Mouse (Mus musculus): ENCODE measurements at regions not wholly inside any gene's neighbourhood (a gene's known extent, or its start where the extent isn't known, plus 50 kb on each side); places are given as distances from the start of the nearest gene placed in this dataset.

- Histone ChIP-seq H3ac (ENCODE audit: control insufficient read depth, insufficient read length) (no peak overlapping the region), H3K27me3 (ENCODE audit: control insufficient read depth, insufficient read depth, insufficient read length) (no peaks in the 10 kb centered on the region), H3K79me2 (ENCODE audit: control insufficient read depth, insufficient read depth) (no peaks in the 10 kb centered on the region), H3K36me3 (ENCODE audit: control insufficient read depth, insufficient read depth) (no peaks in the 10 kb centered on the region), H3K4me2 (ENCODE audit: low read depth) (no peak overlapping the region), H3K4me3 (no peak overlapping the region)
- TF ChIP-seq E2F4 (IDR thresholded peaks at IDR 0.05; ENCODE audit: insufficient read depth): no peak
- TF ChIP-seq TCF12 (IDR thresholded peaks at IDR 0.05; ENCODE audit: insufficient read depth, poor library complexity, severe bottlenecking): no peak
- no peak for TF ChIP-seq POLR2A (IDR thresholded peaks at IDR 0.05; ENCODE audit: insufficient read length, low read depth)
- no peak for TF ChIP-seq SRF (IDR thresholded peaks at IDR 0.05; ENCODE audit: control insufficient read depth, insufficient read length, low read depth)
- TF ChIP-seq POLR2AphosphoS2 (IDR thresholded peaks at IDR 0.05; ENCODE audit: insufficient read length, low read depth): no peak
- no peak for TF ChIP-seq MYOG (IDR thresholded peaks at IDR 0.05; ENCODE audit: control insufficient read depth in 1 of 3, insufficient read depth in 1 of 3, insufficient read length in 2 of 3, low read depth in 2 of 3)
- TF ChIP-seq MAX (IDR thresholded peaks at IDR 0.05; ENCODE audit: low read depth): no peak
- TF ChIP-seq CEBPB (IDR thresholded peaks at IDR 0.05; ENCODE audit: insufficient read depth, poor library complexity, severe bottlenecking): no peak
- TF ChIP-seq TCF3 (IDR thresholded peaks at IDR 0.05; ENCODE audit: insufficient read length, low read depth): no peak
- TF ChIP-seq REST (IDR thresholded peaks at IDR 0.05; ENCODE audit: insufficient read depth, insufficient read length): no peak
- TF ChIP-seq MYOD1 (IDR thresholded peaks at IDR 0.05; ENCODE audit: control insufficient read depth in 1 of 3, insufficient read length in 2 of 3, low read depth in 2 of 3): no peak
These were observed 219.4 kb upstream of the Mdfic start for GRCm38 (mm10) chr6:15501063-15501462.

GRCm38 (mm10) chr6:15509314-15509713 is 211.1 kb upstream of the Mdfic start:
- no peaks in the 10 kb centered on the region for H3K36me3 ChIP-seq (ENCODE audit: control insufficient read depth, insufficient read depth)
- H3ac ChIP-seq (ENCODE audit: control insufficient read depth, insufficient read length): no peak overlapping the region
- H3K79me2 ChIP-seq (ENCODE audit: control insufficient read depth, insufficient read depth): no peaks in the 10 kb centered on the region
- no peak overlapping the region for H3K4me3 ChIP-seq
- TF ChIP-seq POLR2AphosphoS2 (IDR thresholded peaks at IDR 0.05; ENCODE audit: insufficient read length, low read depth) (no peak), USF1 (IDR thresholded peaks at IDR 0.05; ENCODE audit: low read depth) (no peak), CEBPB (IDR thresholded peaks at IDR 0.05; ENCODE audit: insufficient read depth, poor library complexity, severe bottlenecking) (no peak), MAX (IDR thresholded peaks at IDR 0.05; ENCODE audit: low read depth) (no peak), REST (IDR thresholded peaks at IDR 0.05; ENCODE audit: insufficient read depth, insufficient read length) (no peak), MYOG (IDR thresholded peaks at IDR 0.05; ENCODE audit: control insufficient read depth in 1 of 3, insufficient read depth in 1 of 3, insufficient read length in 2 of 3, low read depth in 2 of 3) (no peak)
- no peaks in the 10 kb centered on the region for H3K27me3 ChIP-seq (ENCODE audit: control insufficient read depth, insufficient read depth, insufficient read length)
- no peak overlapping the region for H3K4me2 ChIP-seq (ENCODE audit: low read depth)

- H3K79me2 ChIP-seq (ENCODE audit: control insufficient read depth, insufficient read depth): no peaks in the 10 kb centered on the region
- no peak overlapping the region for H3ac ChIP-seq (ENCODE audit: control insufficient read depth, insufficient read length)
- no peak overlapping the region for H3K4me2 ChIP-seq (ENCODE audit: low read depth)
- H3K27me3 ChIP-seq (ENCODE audit: control insufficient read depth, insufficient read depth, insufficient read length): no peaks in the 10 kb centered on the region
- H3K4me3 ChIP-seq: no peak overlapping the region
- no peak for TF ChIP-seq MAX (IDR thresholded peaks at IDR 0.05; ENCODE audit: low read depth)
- no peak for TF ChIP-seq POLR2AphosphoS2 (IDR thresholded peaks at IDR 0.05; ENCODE audit: insufficient read length, low read depth)
- TF ChIP-seq SRF (IDR thresholded peaks at IDR 0.05; ENCODE audit: control insufficient read depth, insufficient read length, low read depth): no peak
- TF ChIP-seq MYOG (IDR thresholded peaks at IDR 0.05; ENCODE audit: control insufficient read depth in 1 of 3, insufficient read depth in 1 of 3, insufficient read length in 2 of 3, low read depth in 2 of 3): no peak
- TF ChIP-seq POLR2A (IDR thresholded peaks at IDR 0.05; ENCODE audit: insufficient read length, low read depth): no peak
- no peak for TF ChIP-seq TCF12 (IDR thresholded peaks at IDR 0.05; ENCODE audit: insufficient read depth, poor library complexity, severe bottlenecking)
- TF ChIP-seq CEBPB (IDR thresholded peaks at IDR 0.05; ENCODE audit: insufficient read depth, poor library complexity, severe bottlenecking): no peak
- TF ChIP-seq TCF3 (IDR thresholded peaks at IDR 0.05; ENCODE audit: insufficient read length, low read depth): no peak
- no peak for TF ChIP-seq USF1 (IDR thresholded peaks at IDR 0.05; ENCODE audit: low read depth)
- TF ChIP-seq E2F4 (IDR thresholded peaks at IDR 0.05; ENCODE audit: insufficient read depth): no peak
- no peak for TF ChIP-seq MYOD1 (IDR thresholded peaks at IDR 0.05; ENCODE audit: control insufficient read depth in 1 of 3, insufficient read length in 2 of 3, low read depth in 2 of 3)
- no peak for TF ChIP-seq REST (IDR thresholded peaks at IDR 0.05; ENCODE audit: insufficient read depth, insufficient read length)
- H3K36me3 ChIP-seq (ENCODE audit: control insufficient read depth, insufficient read depth): no peaks in the 10 kb centered on the region
These were observed 183.2 kb upstream of the Mdfic start for GRCm38 (mm10) chr6:15537279-15537678.

GRCm38 (mm10) chr6:15541969-15542368 is 178.5 kb upstream of the Mdfic start:
- H3K4me3 ChIP-seq: no peak overlapping the region
- no peaks in the 10 kb centered on the region for H3K27me3 ChIP-seq (ENCODE audit: control insufficient read depth, insufficient read depth, insufficient read length)
- H3K4me2 ChIP-seq (ENCODE audit: low read depth): no peak overlapping the region
- TF ChIP-seq MYOG (IDR thresholded peaks at IDR 0.05; ENCODE audit: control insufficient read depth in 1 of 3, insufficient read depth in 1 of 3, insufficient read length in 2 of 3, low read depth in 2 of 3) (no peak), CEBPB (IDR thresholded peaks at IDR 0.05; ENCODE audit: insufficient read depth, poor library complexity, severe bottlenecking) (no peak)
- no peaks in the 10 kb centered on the region for H3K36me3 ChIP-seq (ENCODE audit: control insufficient read depth, insufficient read depth)
- H3ac ChIP-seq (ENCODE audit: control insufficient read depth, insufficient read length): no peak overlapping the region
- H3K79me2 ChIP-seq (ENCODE audit: control insufficient read depth, insufficient read depth): no peaks in the 10 kb centered on the region

- TF ChIP-seq MYOD1 (IDR thresholded peaks at IDR 0.05; ENCODE audit: control insufficient read depth in 1 of 3, insufficient read length in 2 of 3, low read depth in 2 of 3) (no peak), POLR2AphosphoS2 (IDR thresholded peaks at IDR 0.05; ENCODE audit: insufficient read length, low read depth) (no peak), POLR2A (IDR thresholded peaks at IDR 0.05; ENCODE audit: insufficient read length, low read depth) (no peak), REST (IDR thresholded peaks at IDR 0.05; ENCODE audit: insufficient read depth, insufficient read length) (no peak), TCF3 (IDR thresholded peaks at IDR 0.05; ENCODE audit: insufficient read length, low read depth) (no peak), E2F4 (IDR thresholded peaks at IDR 0.05; ENCODE audit: insufficient read depth) (no peak), USF1 (IDR thresholded peaks at IDR 0.05; ENCODE audit: low read depth) (no peak), CEBPB (IDR thresholded peaks at IDR 0.05; ENCODE audit: insufficient read depth, poor library complexity, severe bottlenecking) (no peak), MAX (IDR thresholded peaks at IDR 0.05; ENCODE audit: low read depth) (no peak), TCF12 (IDR thresholded peaks at IDR 0.05; ENCODE audit: insufficient read depth, poor library complexity, severe bottlenecking) (no peak), SRF (IDR thresholded peaks at IDR 0.05; ENCODE audit: control insufficient read depth, insufficient read length, low read depth) (no peak), MYOG (IDR thresholded peaks at IDR 0.05; ENCODE audit: control insufficient read depth in 1 of 3, insufficient read depth in 1 of 3, insufficient read length in 2 of 3, low read depth in 2 of 3) (no peak)
These were observed 176.9 kb upstream of the Mdfic start for GRCm38 (mm10) chr6:15543516-15544080.

More at GRCm38 (mm10) chr6:15543516-15544080, 176.9 kb upstream of the Mdfic start:
- no peak overlapping the region for H3ac ChIP-seq (ENCODE audit: control insufficient read depth, insufficient read length)
- no peaks in the 10 kb centered on the region for H3K27me3 ChIP-seq (ENCODE audit: control insufficient read depth, insufficient read depth, insufficient read length)
- no peaks in the 10 kb centered on the region for H3K79me2 ChIP-seq (ENCODE audit: control insufficient read depth, insufficient read depth)
- no peak overlapping the region for H3K4me3 ChIP-seq
- peak overlapping the region; percentile 18 for H3K4me2 ChIP-seq (ENCODE audit: low read depth)
- no peaks in the 10 kb centered on the region for H3K36me3 ChIP-seq (ENCODE audit: control insufficient read depth, insufficient read depth)
